Mouse (Mus musculus) adrenal gland, adult 18-20 months (tissue): ENCODE data around the gene Lin7b. TPM values are rescaled to one million over a fixed set of nuclear protein-coding genes. Genes with fewer than 3 reads are reported as not detected.
A peak's percentile ranks its signal among the peaks of the same experiment; 100 is the strongest.
"Not testable (repeated sequence)": the region's sequence is repeated elsewhere in the genome, so short reads cannot be mapped to it uniquely, and the experiment has no call there.

ENCODE experiments used
- DNase-seq, 2 experiments: peaks; one replicate each; pipeline ENCODE4 v3.0.0; 2021 to 2022; ENCODE audit warnings: low spot score in 2 of 2
- total RNA-seq, 2 experiments: library from RNA; stranded (reverse); gene quantifications; 1 replicate in 1 of 2; 2 replicates in 1 of 2; pipeline ENCODE4 v1.2.3; 2021

Gene Lin7b
- total RNA-seq, 2 experiments from 2014 or later: 1.3 to 1.7 TPM

GRCm38 (mm10) chr7:45396337-45396775 is 26.0 kb upstream of the Lin7b start:
- DNase-seq: not testable (repeated sequence)

GRCm38 (mm10) chr7:45395578-45396336 is 25.4 kb upstream of the Lin7b start, which contains the start of gene Snrnp70:
Snrnp70 (minus strand) TSS chr7:45395742.
- peak; percentile 100 for DNase-seq

- no peak for DNase-seq
These were observed 24.8 kb upstream of the Lin7b start for GRCm38 (mm10) chr7:45395129-45395541.

- DNase-seq: no peak
These were observed 15.7 kb upstream of the Lin7b start for GRCm38 (mm10) chr7:45386077-45386476.

GRCm38 (mm10) chr7:45376057-45376456 is 5.7 kb upstream of the Lin7b start:
- no peak for DNase-seq

GRCm38 (mm10) chr7:45374620-45375019 is 4.2 kb upstream of the Lin7b start:
- DNase-seq: no peak

GRCm38 (mm10) chr7:45372371-45372770 is 2.0 kb upstream of the Lin7b start:
- no peak for DNase-seq

- peak in 1 of 2 experiments; percentile 39 for DNase-seq
These were observed 428 bp downstream of the Lin7b start for GRCm38 (mm10) chr7:45369836-45370474.

- no peak for DNase-seq
These were observed 1.2 kb downstream of the Lin7b start for GRCm38 (mm10) chr7:45369022-45369745.

GRCm38 (mm10) chr7:45368178-45368577 is 2.2 kb downstream of the Lin7b start:
- DNase-seq: no peak

GRCm38 (mm10) chr7:45367020-45367880 is 3.1 kb downstream of the Lin7b start:
- peak; percentile 97 to 98 for DNase-seq

GRCm38 (mm10) chr7:45366652-45367019 is 3.7 kb downstream of the Lin7b start, which contains the start of gene Ppfia3:
Ppfia3 (minus strand) TSS chr7:45367019.
- DNase-seq: no peak

GRCm38 (mm10) chr7:45365742-45366651 is 4.4 kb downstream of the Lin7b start:
- DNase-seq: peak; percentile 46 to 58

- DNase-seq: no peak
These were observed 6.4 kb downstream of the Lin7b start for GRCm38 (mm10) chr7:45363983-45364382.

- no peak for DNase-seq
These were observed 7.6 kb downstream of the Lin7b start for GRCm38 (mm10) chr7:45362801-45363200.

GRCm38 (mm10) chr7:45361243-45361804 is 9.1 kb downstream of the Lin7b start:
- peak; percentile 63 to 67 for DNase-seq

GRCm38 (mm10) chr7:45360404-45361125 is 9.8 kb downstream of the Lin7b start:
- no peak for DNase-seq

- DNase-seq: not testable (repeated sequence)
These were observed 11.3 kb downstream of the Lin7b start for GRCm38 (mm10) chr7:45359081-45359480.

- DNase-seq: no peak
These were observed 14.3 kb downstream of the Lin7b start for GRCm38 (mm10) chr7:45356087-45356486.
